Mouse (Mus musculus) ES-Bruce4 (cell line): ENCODE results near the gene Engase.

Experiments
- CTCF ChIP-seq: IDR thresholded peaks from one replicate; pipeline ENCODE4 v1.8.1; 2011; ENCODE audit warnings: low read depth, low read length
- EP300 ChIP-seq: IDR thresholded peaks from 2 replicates; pipeline ENCODE4 v1.6.1; 2011; ENCODE audit warnings: low read depth, low read length; ENCODE audit not compliant: insufficient read depth
- POLR2A ChIP-seq: IDR thresholded peaks from one replicate; pipeline ENCODE4 v1.8.1; 2011; ENCODE audit warnings: low read length; ENCODE audit not compliant: insufficient read depth

DNA sequence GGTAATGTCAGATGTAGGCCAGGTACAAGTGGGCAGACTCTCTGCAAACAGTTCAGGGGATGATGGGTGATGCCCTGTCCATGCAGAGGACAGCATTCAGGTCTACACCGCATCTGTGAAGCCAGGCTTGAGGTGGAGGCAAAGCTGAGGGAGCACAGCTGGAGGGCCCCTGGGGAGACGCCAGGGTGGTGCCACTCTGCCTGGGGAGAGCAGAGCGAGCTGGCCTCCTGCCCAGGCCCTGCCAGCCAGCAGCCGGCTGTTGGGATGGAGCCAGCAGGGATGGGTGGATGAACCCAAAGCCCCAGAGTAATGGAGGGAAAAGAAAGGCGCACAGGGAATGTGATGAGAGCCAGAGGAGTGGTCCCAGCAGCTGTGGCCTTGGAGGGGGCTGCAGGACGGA, 35.2 kb downstream of the Engase start:
- TF ChIP-seq EP300 (no peak), CTCF (no peak), POLR2A (no peak)
